Mouse (Mus musculus) left cerebral cortex, adult 11 months (tissue): ENCODE data around the gene Hsd17b2.

Source experiments
- DNase-seq: peaks from one replicate; pipeline ENCODE4 v3.0.0; 2022; ENCODE audit warnings: low spot score

The Hsd17b2 gene

GRCm38 (mm10) chr8:117775626-117776025, 73.9 kb downstream of the Hsd17b2 start:
- no peak for DNase-seq

GRCm38 (mm10) chr8:117776075-117776474, 74.4 kb downstream of the Hsd17b2 start:
- no peak for DNase-seq

DNA sequence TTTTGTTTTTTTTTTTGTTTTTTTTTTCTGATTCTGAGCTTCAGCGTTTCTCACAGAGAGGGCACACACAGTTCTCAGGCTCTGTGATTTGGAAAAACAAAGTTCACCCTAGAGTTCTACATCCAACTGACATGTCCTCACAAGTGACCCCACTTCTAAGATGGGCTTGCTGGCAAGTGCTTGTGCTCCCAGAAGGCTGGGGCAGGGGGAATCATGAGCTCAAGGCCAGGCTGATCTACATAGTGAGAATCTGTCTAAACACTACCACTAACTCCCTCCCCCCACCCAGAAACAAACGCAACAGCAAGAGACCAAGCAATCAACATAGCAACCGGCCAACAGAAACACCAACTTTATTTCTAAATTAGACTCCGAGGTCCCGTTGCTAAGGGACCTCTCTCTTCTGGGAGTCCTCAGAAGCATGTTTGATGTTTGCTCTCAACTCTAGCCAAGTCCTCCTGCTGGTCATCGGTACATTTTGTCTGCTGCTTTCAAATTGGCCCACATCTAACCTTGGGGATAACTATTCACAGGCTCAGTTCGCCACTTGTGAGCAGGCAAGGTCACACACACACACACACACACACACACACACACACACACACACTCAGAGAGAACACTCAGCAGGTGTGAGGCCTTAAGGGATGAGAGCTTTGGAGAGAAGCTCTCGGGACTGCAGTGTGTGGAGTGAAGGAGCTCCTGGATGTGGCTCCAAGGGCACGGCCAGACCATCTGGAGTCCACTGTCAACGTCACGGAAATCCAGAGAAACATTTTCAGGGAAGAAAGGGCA, 77.0 kb downstream of the Hsd17b2 start:
- no peak for DNase-seq

GRCm38 (mm10) chr8:117779344-117779743, 77.6 kb downstream of the Hsd17b2 start:
- no peak for DNase-seq

DNA sequence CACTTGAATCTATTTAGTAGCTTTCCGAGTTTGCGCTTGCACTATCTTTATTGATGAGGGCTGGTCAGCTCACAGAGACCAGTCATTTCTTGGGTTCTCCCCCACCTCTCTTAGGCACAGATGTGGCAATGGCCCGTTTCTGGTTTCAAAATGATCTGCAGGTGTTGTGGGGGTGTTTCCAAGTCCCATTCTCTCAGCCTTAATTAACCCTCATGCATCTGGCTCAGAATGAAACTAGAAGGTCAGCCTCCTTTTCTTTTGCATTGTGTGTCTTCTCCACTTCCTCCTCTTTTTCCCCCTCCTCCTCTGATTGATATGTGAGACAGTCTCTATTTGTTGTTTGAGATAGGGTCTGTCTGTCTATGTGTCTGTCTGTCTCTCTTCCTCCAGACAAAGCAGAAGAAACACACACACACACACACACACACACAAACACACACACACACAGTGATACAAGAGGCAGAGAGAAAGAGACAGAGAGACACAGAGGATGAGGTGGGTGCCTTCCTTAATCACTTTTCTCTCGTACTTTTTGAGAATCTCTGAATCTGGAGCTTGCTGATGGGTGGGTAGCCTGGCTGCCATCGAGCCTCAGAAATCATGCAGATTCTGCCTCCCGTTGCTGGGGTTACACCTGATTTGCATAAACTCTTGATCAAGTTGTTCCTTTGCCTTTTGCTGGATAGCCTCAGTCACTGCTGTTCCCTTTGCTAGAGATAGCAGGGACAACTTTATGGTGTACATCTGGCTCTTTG, 79.8 kb downstream of the Hsd17b2 start:
- no peak for DNase-seq

DNA sequence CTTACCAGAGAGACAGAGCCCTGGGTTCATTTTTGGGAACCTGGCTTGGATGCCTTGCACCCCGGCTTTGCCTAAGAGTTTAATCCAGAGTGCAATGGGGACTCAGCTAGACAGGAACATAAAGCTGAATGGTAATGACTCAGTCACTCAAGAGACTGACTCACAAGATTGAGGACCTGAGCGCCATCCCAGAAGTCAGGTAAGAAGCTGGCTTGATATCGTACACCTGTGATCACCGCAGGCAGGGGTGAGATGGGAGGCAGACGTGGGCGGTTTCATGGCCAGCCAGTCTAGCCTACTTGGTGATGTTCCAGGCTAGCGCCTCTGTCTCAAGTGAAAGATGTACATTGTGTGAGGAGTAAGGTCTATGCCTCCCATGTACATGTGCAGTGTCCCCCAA, 81.3 kb downstream of the Hsd17b2 start:
- DNase-seq = no peak

- no peak for DNase-seq
Measured at GRCm38 (mm10) chr8:117786428-117786827, 84.7 kb downstream of the Hsd17b2 start.

DNA sequence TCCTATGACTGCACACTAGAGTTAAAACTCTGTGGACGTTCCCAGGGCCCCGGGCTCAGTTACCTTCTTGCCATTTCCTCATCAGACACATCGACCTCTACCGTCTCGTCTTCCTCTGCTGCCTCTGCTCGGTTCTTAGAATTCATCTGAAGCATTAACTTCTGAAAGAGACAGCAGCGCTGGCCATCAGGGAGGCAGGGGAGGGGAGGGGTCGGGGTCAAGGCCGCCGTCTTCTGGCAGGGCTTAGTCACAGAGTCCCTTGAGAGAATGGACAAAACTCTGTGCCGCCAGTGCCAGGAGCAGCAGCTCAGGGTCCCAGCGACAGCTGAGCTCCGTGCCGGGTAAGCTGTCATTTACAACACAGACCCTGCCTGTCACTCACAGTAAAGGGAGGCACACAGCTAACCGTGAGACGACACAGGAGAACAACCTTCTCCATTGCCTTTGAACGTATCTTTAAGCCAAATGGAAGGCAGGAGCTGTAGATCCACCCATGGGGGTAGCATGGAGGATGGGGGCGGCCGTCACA, 91.0 kb downstream of the Hsd17b2 start:
- DNase-seq = no peak

DNA sequence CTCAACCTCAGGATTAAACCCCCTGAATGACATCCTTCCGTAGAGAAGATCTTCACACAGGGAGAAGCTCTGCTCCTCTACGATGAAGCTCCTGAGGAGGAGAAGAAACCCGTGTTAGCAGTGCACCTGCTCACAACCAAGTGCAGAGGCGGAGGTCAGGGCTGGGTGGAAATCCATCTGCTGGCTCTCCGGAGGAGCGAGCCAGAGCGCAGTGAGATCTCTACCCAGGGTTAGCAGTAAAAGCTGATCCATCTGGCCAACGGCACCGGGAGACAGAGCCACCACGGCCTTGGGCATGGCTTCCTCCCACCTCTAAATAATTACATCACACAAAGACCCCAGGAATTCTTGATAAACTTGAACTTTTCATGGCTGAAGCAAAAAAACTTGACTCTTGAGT, 92.9 kb downstream of the Hsd17b2 start:
- no peak for DNase-seq

DNA sequence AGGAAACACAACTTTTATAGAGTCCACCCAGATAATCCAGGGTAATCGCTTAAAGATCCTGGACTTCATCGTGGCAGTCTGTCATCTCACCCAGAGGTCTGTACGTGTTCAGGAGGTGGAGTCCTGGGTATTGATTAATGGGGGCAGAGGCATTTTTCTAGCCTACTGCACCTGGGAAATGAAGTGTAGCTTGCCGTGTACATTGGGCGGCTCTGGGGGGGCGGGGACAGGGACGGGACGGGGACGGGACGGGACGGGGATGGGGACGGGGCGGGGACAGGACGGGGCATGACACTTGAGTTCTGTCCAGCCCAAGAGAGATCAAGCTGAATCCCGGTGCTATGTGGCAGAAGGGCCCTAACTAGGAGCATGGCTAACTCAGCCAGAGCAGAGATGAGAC, 94.8 kb downstream of the Hsd17b2 start:
- DNase-seq = no peak

- no peak for DNase-seq
Measured at GRCm38 (mm10) chr8:117798066-117798465, 96.4 kb downstream of the Hsd17b2 start.

DNA sequence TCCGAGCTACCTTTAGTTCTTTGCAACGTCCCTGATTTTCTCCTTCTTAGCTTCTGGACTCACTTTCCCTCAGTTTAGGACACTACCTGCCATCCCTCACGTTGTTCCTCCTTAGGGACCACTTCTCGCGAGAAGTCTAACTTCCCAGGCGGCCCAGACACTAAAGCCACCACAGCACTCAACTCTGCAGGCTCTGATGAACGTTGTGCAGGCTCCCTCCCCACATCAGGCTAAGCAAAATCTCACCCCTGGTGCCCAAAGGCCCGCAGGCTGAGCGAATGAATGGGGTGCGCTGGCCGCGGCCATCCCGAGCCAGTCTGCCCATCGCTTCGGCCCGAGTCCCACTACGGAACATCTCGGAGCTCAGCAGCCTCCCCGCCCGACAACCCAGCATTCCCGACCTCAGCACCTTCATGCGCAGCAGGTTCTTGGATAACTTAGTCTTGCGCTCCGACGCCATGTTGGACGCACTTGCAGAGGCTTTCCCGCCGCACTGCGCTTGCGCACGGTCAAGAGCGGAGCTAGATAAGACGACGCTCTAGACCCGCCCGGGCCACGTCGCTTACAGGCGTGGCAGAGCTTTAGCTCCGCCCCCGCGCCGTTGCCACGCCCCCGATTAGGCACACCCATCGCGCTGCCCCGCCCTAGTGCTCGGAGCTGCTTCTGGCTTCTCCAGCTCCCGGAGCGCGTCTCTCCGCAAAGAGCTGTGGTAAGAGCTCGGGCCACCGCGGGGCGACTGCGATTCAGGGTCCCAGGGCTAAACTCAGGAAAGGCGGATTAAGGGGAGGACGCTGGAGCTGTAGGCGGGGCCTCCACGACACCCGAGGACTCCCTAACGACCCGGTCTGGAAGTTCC, 100.0 kb downstream of the Hsd17b2 start, which contains the start of gene Mphosph6:
Gene Mphosph6 (minus strand): TSS at position 501 of the 856 bp plus-strand sequence.
- peak; percentile 93 for DNase-seq

- peak; percentile 9 for DNase-seq
Measured at GRCm38 (mm10) chr8:117802299-117802689, 100.6 kb downstream of the Hsd17b2 start.

- no peak for DNase-seq
Measured at GRCm38 (mm10) chr8:117805419-117805818, 103.7 kb downstream of the Hsd17b2 start.
